Mouse (Mus musculus) heart, adult 2 months (tissue): ENCODE measurements around the gene Cbx8. TPM values are rescaled to one million over a fixed set of nuclear protein-coding genes. Genes with fewer than 3 reads are reported as not detected.

Experiments
- DNase-seq, 2 experiments: peaks; one replicate each; pipeline ENCODE4 v3.0.0; 2021
- H3K27ac ChIP-seq: fragments of 200-600 bp; 2 replicates; pipeline ENCODE4 v1.8.1; 2022
- H3K27me3 ChIP-seq: fragments of 200-500 bp; 2 replicates; pipeline ENCODE4 v1.6.1; 2012; ENCODE audit warnings: mild to moderate bottlenecking, low read length, inconsistent platforms, mixed read lengths; ENCODE audit not compliant: control insufficient read depth, insufficient read depth
- H3K36me3 ChIP-seq: fragments of 200-500 bp; 2 replicates; pipeline ENCODE4 v1.6.1; 2012; ENCODE audit warnings: low read length, inconsistent platforms; ENCODE audit not compliant: control insufficient read depth, insufficient read depth
- H3K4me1 ChIP-seq: fragments of 200-500 bp; 2 replicates; pipeline ENCODE4 v1.6.1; 2011; ENCODE audit warnings: low read length; ENCODE audit not compliant: control insufficient read depth, insufficient read depth
- H3K4me3 ChIP-seq: fragments of 200-600 bp; 2 replicates; pipeline ENCODE4 v1.8.1; 2022
- H3K79me2 ChIP-seq: fragments of 200-500 bp; replicated peaks from 2 replicates; pipeline ENCODE4 v1.6.1; 2012; ENCODE audit warnings: mild to moderate bottlenecking, inconsistent platforms, low read length, moderate library complexity, mixed read lengths; ENCODE audit not compliant: control insufficient read depth, insufficient read depth
- H3K9ac ChIP-seq: fragments of 200-500 bp; 2 replicates; pipeline ENCODE4 v1.6.1; 2012; ENCODE audit warnings: low read depth, mild to moderate bottlenecking, control low read depth, inconsistent platforms, low read length, mixed read lengths
- CTCF ChIP-seq: fragments of 200-600 bp; IDR thresholded peaks from 2 replicates; pipeline ENCODE4 v1.8.1; 2022; ENCODE audit warnings: antibody characterized with exemption, mild to moderate bottlenecking, moderate library complexity
- EP300 ChIP-seq: fragments of 200-500 bp; IDR thresholded peaks from 2 replicates; pipeline ENCODE4 v1.6.1; 2011; ENCODE audit warnings: low read depth, low read length, control low read depth; ENCODE audit not compliant: insufficient read depth
- POLR2A ChIP-seq: fragments of 200-500 bp; IDR thresholded peaks from 2 replicates; pipeline ENCODE4 v1.6.1; 2011; ENCODE audit warnings: mild to moderate bottlenecking, low read depth, low read length, control low read depth; ENCODE audit not compliant: insufficient read depth
- WGBS: fragments of 180-500 bp; shearing (Covaris S2); methylation state at CpG from one replicate; pipeline ENCODE4 v1.1.7; 2018; 5-methylcytosine and 5-hydroxymethylcytosine counted together
- intact Hi-C: fragments of 180-260 bp; cut with DNase I; formaldehyde crosslinking; loops from one replicate; pipeline ENCODE4 v1.15.1; 2025
- polyA plus RNA-seq: library from polyadenylated mRNA; depleted of rRNA; stranded (reverse); fragments of >200 nt; gene quantifications from 2 replicates; pipeline ENCODE4 v1.2.3, GENCODE M21; 2012
- total RNA-seq, 2 experiments: library from RNA; stranded (reverse); gene quantifications; 2 replicates each; pipeline ENCODE4 v1.2.3; 2021

The Cbx8 gene
- total and polyA plus RNA-seq, 3 experiments, result 2.7 to 5.3 (median 4.0) TPM

- peak; percentile 68 to 72 for DNase-seq
- intact Hi-C loops, result loop anchor here (2.0 kb wide), 1 partner anchor 41 kb away; no protein-coding TSS in a partner anchor
- peak overlapping the region; percentile 50 for H3K4me3 ChIP-seq
- H3K27ac ChIP-seq, result peak overlapping the region; percentile 84
- H3K4me1 ChIP-seq, result peaks cover 10% of the 10 kb centered on the region
- 21% methylated on average over 28 of the region's 28 CpGs for WGBS
- no peaks in the 10 kb centered on the region; the same call in 1 of the 2 replicates for H3K79me2 ChIP-seq
- peaks cover 3% of the 10 kb centered on the region for H3K27me3 ChIP-seq
- H3K36me3 ChIP-seq, result no peaks in the 10 kb centered on the region
- TF ChIP-seq CTCF, result no peak
- TF ChIP-seq EP300, result no peak
- TF ChIP-seq POLR2A, result no peak
- H3K9ac ChIP-seq, result peak overlapping the region; percentile 49
These were observed 43.1 kb upstream of the Cbx8 start for GRCm38 (mm10) chr11:119083724-119084445.

GRCm38 (mm10) chr11:119082638-119083599, 42.1 kb upstream of the Cbx8 start:
- DNase-seq, result no peak
- H3K79me2 ChIP-seq, result no peaks in the 10 kb centered on the region; the same call in 1 of the 2 replicates
- H3K36me3 ChIP-seq, result no peaks in the 10 kb centered on the region
- intact Hi-C loops, result no loop called here
- no peak for TF ChIP-seq CTCF
- TF ChIP-seq EP300, result no peak
- no peak for TF ChIP-seq POLR2A
- H3K27me3 ChIP-seq, result no peaks in the 10 kb centered on the region
- no peak overlapping the region for H3K4me3 ChIP-seq
- H3K27ac ChIP-seq, result no peak overlapping the region
- WGBS, result 75% methylated on average over 20 of the region's 20 CpGs
- no peak overlapping the region for H3K9ac ChIP-seq
- peaks cover 10% of the 10 kb centered on the region for H3K4me1 ChIP-seq

GRCm38 (mm10) chr11:119081839-119082637, 41.3 kb upstream of the Cbx8 start:
- Histone ChIP-seq H3K79me2 (no peaks in the 10 kb centered on the region; the same call in 1 of the 2 replicates), H3K27me3 (no peaks in the 10 kb centered on the region), H3K36me3 (no peaks in the 10 kb centered on the region), H3K4me3 (no peak overlapping the region), H3K9ac (no peak overlapping the region), H3K4me1 (peaks cover 9% of the 10 kb centered on the region), H3K27ac (no peak overlapping the region)
- intact Hi-C loops, result no loop called here
- peak; percentile 78 for TF ChIP-seq CTCF
- TF ChIP-seq EP300, result no peak
- no peak for TF ChIP-seq POLR2A
- peak; percentile 43 to 68 for DNase-seq
- WGBS, result 61% methylated on average over 21 of the region's 21 CpGs

- Histone ChIP-seq H3K79me2 (no peaks in the 10 kb centered on the region; the same call in 1 of the 2 replicates), H3K27ac (no peak overlapping the region), H3K4me1 (peaks cover 8% of the 10 kb centered on the region), H3K4me3 (no peak overlapping the region), H3K36me3 (no peaks in the 10 kb centered on the region), H3K9ac (no peak overlapping the region), H3K27me3 (no peaks in the 10 kb centered on the region)
- no peak for DNase-seq
- intact Hi-C loops, result no loop called here
- TF ChIP-seq EP300, result no peak
- TF ChIP-seq POLR2A, result no peak
- TF ChIP-seq CTCF, result no peak
- WGBS, result 87% methylated on average over 47 of the region's 47 CpGs
These were observed 40.5 kb upstream of the Cbx8 start for GRCm38 (mm10) chr11:119081148-119081838.
